Mouse (Mus musculus): ENCODE data around the gene Csf3r.
A peak's percentile ranks its signal among the peaks of the same experiment; 100 is the strongest.
"Not testable (repeated sequence)": the region's sequence is repeated elsewhere in the genome, so short reads cannot be mapped to it uniquely, and the experiment has no call there.

The Csf3r gene

DNA sequence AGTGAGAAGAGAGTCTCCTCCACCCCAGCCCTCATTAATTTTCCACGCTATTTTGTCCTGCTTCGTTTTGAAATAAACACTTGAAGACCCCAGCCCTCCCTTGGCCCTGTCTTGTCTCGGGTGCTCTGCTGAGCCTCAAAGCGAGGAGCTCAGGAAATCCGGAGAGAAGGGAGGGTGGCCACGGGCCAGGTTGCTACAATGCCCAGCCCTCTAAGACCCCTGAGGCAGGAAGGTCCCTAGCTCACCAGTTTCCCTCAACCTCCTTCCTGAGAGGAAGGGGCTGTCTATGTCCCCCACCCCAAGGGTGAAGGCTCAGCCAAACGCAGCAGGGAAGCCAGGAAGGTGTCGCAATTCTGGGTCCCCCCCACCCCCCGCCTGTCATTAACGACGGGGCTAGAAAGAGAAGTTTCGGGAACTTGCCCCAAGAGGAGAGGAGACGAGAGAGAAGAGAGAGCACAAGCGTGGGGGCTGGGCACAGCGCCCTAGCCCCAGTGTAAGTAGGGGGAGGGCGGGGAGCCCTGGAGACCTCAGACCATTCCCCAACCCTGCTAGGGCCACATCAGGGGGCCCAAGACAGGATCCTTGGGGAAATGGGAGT, at the start of gene Csf3r:
Gene Csf3r (plus strand): TSS at position 248 of the 598 bp plus-strand sequence.
- DNase-seq = no peak

DNA sequence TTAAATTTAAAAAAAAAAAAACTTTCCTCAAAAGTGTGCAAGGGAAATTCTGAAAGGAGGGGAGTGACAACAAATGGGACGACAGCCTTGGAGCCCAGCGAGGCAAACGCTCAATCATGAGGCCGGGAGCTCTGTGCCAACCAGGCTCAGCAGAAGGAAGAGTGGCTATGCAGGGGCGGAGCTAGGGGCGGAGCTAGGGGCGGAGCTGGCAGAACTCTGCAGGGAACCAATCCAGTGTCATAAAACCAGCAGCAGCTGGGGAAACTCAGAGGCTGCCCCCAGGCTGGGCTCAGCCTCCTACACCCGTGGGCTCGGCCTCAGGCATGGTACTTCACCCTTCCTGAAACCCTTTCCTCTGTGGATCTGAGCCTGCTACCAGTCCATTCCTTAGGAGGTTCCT, 46.6 kb upstream of the Csf3r start:
- DNase-seq = peak in 1 of 2 experiments; percentile 32

DNA sequence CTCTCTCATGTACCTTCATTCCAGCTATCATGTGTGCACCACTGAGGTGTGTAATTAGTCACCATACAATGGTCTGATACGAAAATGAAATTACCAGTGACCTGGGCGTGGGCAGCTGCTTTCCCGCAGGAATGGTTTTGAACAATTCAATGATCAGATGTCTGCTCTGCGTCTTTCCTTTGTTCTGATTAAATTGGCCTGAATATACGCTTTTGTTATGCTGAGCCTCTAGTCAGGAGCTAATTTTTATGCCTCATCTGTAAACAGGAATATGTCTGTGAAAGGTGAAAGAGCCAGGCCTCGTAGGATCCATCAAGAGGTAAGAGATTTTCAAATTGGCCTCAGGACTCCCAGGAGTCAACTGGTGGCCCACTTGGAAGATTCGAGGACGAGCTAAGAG, 41.1 kb upstream of the Csf3r start:
- no peak for DNase-seq

DNA sequence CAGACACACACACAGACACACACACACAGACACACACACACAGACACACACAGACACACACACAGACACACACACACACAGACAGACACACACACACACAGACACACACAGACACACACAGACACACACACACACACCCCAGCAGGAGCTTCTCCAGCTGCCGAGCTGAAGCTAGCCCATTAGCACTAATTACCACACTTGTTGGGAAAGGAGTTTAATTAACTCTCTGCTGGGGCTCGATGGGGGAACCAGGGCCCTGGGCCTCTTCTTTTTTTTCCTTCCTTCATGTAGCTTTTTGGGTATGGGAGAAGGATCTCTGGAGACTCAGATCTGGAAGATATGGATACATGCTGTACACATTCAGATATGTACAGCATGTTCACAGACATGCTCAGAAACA, 38.6 kb upstream of the Csf3r start:
- not testable (repeated sequence) for DNase-seq

DNA sequence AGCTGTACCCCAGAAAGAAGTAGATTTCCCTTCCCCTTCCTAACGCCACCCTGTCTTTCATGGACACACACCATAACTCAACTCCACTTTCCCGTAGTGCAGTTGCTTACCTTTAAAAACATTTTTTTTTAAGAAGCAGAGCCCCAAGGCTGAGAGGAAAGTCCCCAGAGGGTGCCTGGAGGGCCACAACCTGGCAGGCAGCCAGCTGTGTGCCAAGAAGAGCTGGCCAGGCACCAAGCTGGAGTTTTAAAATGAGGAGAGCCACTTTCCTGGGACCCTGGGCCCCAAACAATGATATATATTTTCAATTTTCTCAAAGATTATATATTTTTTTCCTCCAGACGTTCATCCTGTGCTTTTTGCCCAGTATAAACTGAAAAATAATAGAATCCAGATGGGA, 37.3 kb upstream of the Csf3r start:
- DNase-seq = no peak

DNA sequence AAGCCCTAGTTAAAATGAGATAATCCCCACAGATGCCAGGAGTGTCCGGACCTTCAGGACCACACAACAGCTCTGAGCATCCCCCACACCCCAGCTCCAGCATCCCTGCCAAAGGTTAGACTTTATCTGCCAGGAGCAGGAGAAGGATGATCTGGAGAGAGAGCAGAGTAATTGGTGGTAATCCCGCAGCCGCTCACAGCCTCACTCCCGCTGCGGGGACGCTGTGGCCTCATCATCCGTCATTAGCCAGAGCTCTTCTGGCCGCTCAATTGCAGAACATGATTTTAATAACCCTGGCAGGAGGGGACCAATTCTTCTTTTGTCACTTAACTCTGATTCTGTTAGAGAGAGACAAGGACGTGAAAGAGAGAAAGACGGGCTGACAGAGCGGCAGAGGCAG, 35.3 kb upstream of the Csf3r start:
- no peak for DNase-seq

DNA sequence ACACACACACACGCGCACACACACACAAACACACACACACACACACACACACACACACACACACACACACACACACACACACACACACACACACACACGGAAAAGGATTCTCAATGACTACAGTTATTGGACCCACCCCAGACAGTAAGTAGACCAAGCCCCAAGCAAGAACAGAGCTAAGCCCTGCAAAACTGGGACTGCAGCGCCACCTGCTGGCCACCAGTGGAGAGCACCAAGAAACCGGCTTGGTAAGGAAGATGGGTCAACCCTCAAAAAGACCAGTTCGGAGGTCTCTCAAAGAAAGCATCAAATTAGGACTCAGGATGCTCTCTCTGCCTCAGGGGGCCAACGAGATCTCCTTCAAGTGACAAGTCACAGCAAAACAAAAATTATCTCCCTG, 34.2 kb upstream of the Csf3r start:
- DNase-seq = peak; percentile 76 to 77

DNA sequence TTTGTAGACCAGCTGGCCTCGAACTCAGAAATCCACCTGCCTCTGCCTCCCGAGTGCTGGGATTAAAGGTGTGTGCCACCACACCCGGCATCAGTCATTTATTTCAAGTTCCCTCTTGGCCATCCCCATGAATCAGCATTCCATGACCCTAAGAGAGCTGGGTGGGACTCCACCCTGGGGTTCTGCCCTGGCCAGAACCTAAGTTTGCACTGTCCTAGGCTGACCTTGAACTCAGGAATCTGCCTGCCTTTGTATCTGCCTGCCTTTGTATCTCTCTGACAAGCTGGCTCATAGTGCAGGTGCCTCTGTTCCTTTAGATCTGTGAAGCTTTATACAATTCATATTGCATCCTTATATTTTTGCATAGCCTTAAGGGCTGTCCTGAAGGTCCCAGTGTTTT, 32.1 kb upstream of the Csf3r start:
- DNase-seq = no peak

DNA sequence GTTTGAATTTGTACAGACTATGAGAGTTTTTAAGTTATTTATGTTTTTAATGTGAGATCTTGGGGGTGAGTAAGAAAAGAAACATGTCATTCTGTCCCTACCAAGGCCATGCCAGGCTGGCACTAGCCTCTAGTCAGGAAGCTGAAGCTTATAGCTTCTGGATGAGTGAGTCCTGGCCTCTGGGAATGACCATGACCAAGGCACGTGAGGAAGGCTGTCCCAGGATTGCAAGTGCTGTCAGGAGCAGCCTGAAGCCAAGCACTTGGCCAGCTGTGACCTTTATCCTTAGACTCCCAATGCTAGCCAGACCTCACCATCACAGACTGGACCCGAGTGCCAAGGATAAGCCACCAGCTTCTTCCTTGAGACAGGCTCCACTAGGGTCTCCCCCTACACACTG, 31.4 kb upstream of the Csf3r start:
- DNase-seq = no peak

DNA sequence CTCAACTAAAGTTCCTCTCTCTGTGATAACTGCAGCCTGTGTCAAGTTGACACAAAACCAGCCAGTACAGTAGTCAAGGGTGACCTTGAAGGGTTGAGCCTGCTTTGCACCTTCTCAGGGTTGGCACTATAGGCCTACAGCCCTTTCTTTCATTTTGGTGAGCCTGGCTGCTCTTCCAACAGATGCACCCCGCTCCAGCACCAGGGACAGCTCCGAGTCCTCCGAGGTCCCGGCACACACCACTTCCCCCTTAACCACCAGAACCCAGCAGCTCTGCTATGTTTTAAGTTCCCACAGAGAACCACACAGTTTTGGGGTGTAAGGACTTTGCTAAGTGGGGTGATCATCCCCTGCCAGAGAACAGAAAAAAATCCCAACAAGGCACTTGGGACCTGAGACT, 27.8 kb upstream of the Csf3r start:
- peak; percentile 36 to 38 for DNase-seq

DNA sequence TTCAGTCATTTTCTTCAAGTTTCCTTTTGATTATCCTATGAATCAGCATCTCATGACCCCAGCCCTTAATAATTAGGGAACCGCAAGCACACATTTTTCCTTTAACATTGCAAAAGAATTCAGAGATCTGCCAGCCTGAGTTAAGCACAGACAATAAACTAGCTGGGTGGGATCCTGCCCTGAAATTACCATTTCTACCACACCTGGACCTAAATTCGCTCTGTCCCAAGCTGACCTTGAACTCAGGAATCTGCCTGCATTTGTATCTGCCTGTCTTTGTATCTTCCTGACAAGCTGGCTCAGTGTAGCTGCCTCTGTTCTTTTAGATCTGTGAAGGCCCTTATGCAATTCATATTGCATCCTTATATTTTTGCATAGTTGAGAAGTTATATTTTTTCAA, 26.5 kb upstream of the Csf3r start:
- DNase-seq = no peak

DNA sequence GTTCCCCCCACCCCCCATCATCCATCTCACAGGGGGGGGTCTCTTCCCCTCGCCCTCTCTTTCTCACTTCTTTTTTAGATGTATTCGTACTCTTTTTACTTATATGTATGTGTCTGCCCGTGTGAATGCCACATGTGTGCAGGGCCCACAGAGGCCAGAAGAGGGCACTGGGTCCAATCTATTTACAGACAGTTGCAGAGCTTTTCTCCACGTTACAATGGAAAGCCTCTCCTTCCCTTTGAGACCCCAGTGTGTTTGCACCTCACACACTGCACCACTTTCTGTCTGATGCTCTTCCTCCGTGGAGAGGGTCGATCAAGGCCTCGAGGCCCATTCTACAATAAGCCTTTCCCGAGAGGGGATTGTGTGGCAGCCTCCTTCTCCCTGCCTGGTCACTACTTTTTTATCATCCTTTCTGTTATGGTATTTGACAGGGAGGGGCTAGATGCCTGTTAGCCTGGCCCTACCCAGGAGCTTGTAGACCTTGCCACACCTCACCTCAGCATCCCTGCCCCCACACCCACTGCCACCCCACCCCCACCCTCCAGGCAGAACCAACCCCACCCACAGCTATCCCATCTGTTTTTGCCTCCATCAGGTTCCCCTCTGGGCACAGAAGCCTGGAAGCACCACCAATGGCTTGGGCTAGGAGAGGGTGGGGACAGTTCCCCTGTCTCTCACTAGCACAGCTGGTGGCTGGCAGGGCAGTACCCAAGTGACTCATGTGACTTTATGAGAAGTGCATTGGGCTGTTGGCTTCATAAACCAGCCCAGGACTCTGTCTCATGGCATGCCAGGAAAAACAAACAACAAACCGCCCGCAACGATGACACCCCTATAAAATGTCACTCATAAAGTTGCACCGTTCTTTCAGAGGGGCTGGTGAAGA, 22.8 kb upstream of the Csf3r start:
- DNase-seq = no peak

DNA sequence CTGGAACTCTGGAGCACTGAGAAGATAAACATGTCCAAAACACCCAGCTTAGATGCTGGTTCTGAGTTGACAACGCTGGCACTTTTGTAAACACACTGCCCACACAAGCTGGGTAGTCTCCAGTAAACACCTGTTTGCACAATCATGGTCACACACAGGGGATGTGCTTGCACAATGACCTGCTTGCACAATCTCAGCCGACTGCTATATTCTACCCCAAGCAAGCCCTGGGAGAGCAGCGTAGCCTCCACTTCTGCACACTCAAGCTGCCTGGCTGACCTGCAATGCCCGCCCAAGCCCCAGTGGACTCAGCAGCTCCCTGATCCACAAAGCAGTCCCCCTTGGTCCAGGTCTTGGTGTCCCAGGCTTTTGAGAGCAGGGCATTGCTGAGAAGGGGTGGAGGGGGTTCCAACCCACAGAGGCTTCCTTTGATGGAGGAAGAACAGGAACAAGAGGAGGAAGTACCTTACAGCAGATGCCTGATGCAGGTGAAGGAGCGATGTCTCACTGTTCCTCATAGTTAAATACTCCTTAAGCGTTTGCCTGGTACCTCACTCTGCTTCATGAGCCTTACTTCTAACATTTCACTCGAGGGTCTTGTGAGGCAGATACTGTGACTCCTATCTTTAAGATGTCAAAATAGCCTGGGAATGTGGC, 6.5 kb upstream of the Csf3r start:
- no peak for DNase-seq

DNA sequence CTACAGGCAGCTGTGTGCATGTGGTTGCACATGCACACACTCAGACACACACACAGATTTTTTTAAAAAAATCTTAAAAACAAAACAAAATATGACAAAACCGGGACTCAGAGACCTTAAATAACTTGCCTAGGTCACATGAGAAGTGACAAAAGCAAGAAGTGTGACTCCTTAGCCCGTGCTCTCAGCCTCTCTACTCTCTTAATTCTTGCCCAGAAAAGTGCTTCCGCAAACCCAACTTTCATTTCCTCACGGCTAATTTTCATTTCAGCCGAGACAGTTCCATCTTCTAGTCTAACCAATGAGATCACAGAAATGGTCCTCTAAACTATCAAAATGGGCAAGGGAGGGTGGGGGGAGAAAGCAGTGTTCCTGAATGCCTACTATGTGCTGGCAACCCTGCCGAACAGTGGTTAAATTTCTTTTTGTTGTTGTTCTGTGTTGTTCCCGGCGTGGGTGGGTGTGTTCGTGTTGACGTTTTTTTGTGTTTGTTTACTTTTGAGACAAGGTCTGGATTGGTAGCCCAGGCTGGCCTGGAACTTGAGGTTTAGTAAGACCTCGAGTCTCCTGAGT, 5.3 kb upstream of the Csf3r start:
- peak; percentile 45 to 62 for DNase-seq

DNA sequence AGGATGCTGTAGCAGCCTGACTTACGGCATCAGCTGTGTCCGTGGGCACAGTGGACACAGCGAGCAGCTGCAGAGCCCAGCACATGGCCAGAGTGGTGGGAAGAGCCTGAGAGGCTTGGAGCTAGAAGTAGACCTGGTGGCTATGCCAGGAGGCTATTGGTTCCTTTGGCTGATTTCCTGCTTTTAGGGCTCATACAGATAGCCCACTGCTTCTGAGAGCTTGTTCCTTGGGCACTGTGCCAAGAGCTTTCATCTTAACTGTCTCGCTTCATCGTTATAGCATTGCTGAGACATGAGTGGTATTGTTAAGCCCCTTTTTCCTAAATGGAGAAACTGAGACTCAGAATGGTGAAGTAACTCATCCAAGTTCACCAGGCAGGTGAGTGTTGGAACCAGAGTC, 1.5 kb downstream of the Csf3r start:
- no peak for DNase-seq

DNA sequence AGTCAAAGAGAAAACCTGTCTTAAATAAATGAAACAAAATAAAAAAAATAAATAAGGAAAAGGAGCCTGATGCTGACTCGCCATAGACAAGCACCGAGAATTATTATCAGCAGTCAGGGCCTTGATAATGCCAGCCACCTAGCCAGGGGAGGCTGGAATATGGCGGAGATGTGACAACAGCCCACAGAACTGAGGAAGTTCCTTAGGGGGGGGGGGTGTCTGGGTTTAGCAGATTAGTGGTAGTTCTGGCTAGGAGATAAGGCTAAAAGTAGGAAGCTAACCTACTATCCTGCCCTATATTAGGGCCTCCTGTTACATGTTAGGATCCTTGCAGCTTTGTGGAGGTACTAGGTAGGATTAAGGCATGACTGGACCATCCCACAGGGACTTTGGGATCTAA, 3.6 kb downstream of the Csf3r start:
- DNase-seq = no peak

DNA sequence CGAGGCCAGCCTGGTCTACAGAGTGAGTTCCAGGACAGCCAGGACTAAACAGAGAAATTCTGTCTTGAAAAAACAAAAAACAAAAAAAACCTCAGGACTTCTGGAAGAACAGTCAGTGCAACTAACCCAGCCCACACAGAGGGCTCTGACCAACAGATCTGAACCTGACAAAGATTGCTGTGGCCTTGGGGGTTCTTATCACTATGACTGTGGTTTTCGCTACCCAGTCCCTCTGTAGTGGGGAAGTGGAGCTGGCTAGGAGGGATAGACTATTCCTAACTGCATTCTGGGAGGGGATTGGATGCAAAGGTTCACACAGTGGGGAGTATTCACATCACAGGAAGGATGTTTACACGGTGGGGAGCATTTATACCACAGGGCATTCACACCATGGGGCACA, 4.7 kb downstream of the Csf3r start:
- no peak for DNase-seq

DNA sequence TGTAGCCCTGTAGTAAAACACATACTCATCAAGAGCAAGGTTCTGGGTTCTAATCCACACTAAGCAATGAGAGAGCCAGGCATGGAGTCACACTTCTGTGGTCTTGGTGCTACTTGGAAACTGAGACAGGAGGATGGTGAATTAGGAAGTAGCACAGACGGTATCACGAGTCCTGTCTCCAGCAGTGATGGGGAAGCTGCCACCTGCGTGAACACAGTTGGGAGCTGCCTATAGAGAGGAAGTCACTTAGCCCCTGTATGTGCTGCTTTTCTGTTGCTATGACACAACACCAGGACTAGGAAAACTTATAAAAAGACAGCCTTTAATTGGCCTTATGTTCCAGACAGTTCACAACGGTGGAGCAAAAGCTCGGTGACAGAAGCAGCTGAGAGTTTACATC, 6.4 kb downstream of the Csf3r start:
- DNase-seq = no peak

DNA sequence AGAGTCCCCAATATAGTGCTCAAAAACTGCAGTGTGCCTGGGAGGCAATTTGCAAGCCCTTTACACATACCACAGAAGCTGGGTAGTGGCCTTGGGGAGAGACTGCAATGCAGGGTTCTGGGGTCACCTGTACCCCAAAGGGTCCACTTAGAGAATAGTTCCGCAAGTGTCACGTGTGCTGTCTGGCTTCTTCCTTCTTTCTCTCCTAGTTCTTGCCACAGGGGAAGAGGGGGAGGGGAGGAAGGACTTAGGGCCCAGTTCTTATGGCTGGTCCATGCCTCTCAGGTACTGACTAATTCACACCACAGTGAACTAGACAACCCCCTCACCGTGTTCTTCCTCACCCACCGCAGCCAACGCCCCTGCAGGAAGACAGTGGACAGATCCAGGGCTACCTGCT, 11.1 kb downstream of the Csf3r start:
- DNase-seq = no peak

DNA sequence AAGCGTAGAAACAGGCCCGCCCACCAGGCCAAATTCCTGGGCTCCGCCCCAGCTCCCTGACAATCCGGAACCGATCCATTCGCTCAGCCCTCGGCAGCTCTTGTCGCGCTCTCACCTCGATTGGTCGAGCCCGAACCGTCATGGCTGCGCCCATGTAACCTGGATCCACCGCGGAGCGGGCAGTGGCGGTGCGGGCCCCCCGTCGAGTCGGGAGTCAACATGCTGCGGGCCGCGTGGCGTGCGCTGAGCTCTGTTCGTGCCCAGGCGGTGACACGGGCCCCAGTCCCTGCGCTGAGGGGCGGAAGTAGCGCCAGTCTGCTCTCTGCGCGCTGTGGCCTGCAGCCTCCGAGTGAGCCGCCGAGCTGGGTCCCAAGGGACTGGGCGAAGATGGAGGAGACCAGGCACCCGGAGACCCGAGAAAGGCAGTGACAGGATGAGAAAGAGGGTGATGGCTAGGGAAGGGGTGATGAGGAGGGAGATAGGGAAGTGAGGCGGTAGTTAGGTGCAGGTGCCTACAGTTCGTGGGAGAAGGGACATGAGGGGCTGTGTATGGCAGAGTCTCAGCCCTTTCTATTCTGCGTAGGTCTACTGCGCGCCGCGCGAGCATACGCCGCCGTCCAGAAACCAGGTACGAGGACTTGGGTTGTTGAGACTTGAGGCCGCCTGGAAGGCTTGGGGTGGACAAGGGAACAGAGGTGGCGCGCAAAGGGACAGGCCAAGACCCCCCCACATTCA, 22.7 kb downstream of the Csf3r start, which contains the start of gene Mrps15:
Gene Mrps15 (plus strand): TSS at position 75 of the 735 bp plus-strand sequence.
- DNase-seq = peak; percentile 83 to 87

DNA sequence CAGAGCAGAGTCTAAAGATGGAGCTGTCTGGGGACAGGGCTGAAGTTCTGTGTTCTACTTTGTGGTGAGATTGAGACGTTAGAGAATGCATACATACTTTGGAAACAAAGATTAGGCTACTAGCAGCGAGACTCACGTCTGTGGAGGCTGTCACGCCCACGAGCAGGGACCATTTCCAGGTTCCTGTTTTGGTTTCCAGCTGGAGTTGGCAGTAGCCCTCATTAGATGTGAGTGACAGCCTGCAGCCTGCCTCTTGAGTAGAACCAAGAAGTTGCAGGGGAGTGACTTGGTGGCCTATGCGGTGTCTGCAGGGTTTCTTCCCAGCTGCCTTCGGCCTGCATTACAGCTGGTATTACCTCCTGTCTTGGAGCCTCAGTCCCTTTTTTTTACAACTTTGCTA, 27.3 kb downstream of the Csf3r start:
- DNase-seq = no peak

DNA sequence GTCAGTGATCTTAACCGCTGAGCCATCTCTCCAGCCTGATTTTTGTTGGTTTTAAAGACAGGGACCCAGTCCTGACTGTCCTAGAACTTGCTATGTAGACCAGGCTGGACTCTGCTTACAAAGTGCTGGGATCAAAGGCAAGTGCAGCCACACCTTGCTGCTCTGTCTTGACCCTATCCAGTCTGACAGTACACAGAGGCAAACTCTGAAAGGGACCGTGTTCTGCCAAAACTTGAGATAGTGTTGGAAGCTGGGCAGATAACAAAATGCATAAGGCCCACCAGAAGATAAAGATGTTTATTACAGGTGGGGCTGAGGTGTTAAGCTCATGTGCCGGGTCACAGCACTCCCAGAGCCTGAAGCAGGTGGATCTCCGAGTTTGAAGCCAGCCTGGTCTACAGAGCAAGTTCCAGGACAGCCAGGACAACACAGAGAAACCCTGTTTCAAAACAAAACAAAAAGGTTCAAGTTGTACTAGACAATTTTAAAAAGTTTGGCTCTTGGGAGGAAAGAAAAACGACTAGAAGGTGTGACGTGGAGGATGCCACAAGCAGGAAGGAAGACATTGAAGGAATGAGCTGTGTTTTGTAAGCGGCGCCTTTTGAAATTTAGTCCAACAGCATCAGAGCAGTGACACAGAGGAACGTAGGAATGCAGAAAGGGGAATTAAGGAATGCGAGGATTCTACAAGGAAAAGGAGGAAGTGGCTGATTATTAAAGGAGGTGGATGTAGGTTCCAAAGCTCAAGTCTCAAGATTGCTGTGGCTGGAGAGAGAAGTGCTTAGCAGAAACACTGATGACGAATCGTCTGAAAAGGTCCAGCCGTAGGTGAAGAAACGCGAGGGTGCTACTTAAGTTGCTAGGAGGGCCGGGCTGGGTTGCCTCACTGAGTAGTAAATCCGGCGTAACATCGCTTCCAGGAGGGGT, 33.1 kb downstream of the Csf3r start:
- DNase-seq = no peak

All from B cell, adult 2 months (primary cell).